Mouse (Mus musculus) MEL (cell line): ENCODE measurements at regions not wholly inside any gene's neighbourhood (a gene's known extent, or its start where the extent isn't known, plus 50 kb on each side); places are given as distances from the start of the nearest gene placed in this dataset.

Experiments
- BHLHE40 ChIP-seq: IDR thresholded peaks from 2 replicates; pipeline ENCODE4 v1.6.1; 2012; ENCODE audit warnings: low read depth, mild to moderate bottlenecking, inconsistent platforms, low read length, improper control_type of control experiment, borderline replicate concordance
- CTCF ChIP-seq, 3 experiments: IDR thresholded peaks in 2 of 3; conservative IDR thresholded peaks in 1 of 3; 2 replicates each; pipeline ENCODE4 v1.5.1; 2011 to 2012; ENCODE audit warnings: low read length in 3 of 3, low read depth in 2 of 3, mild to moderate bottlenecking in 2 of 3, improper control_type of control experiment in 1 of 3, inconsistent platforms in 1 of 3, mixed read lengths in 1 of 3, moderate library complexity in 1 of 3; ENCODE audit not compliant: control insufficient read depth in 1 of 3, insufficient read depth in 1 of 3, poor library complexity in 1 of 3, severe bottlenecking in 1 of 3
- ELF1 ChIP-seq: IDR thresholded peaks from 2 replicates; pipeline ENCODE4 v1.6.1; 2014; ENCODE audit warnings: low read depth, mild to moderate bottlenecking, inconsistent platforms, low read length, improper control_type of control experiment, moderate library complexity
- EP300 ChIP-seq, 2 experiments: IDR thresholded peaks; 2 replicates each; pipeline ENCODE4 v1.6.1; 2011; ENCODE audit warnings: improper control_type of control experiment in 2 of 2, low read length in 2 of 2, low read depth in 1 of 2, mild to moderate bottlenecking in 1 of 2
- GATA1 ChIP-seq: IDR thresholded peaks from 2 replicates; pipeline ENCODE4 v1.6.1; 2011; ENCODE audit warnings: low read depth, low read length, improper control_type of control experiment
- HCFC1 ChIP-seq: IDR thresholded peaks from 2 replicates; pipeline ENCODE4 v1.6.1; 2012; ENCODE audit warnings: low read depth, mild to moderate bottlenecking, inconsistent platforms, low read length, improper control_type of control experiment, moderate library complexity
- JUND ChIP-seq: IDR thresholded peaks from 2 replicates; pipeline ENCODE4 v1.6.1; 2011; ENCODE audit warnings: low read depth, mild to moderate bottlenecking, improper control_type of control experiment, low read length
- MYC ChIP-seq: IDR thresholded peaks from 2 replicates; pipeline ENCODE4 v1.6.1; 2011; ENCODE audit warnings: low read depth, mild to moderate bottlenecking, low read length, improper control_type of control experiment, moderate library complexity
- POLR2A ChIP-seq, 2 experiments: IDR thresholded peaks; 2 replicates each; pipeline ENCODE4 v1.6.1; 2011 to 2012; ENCODE audit warnings: low read length in 2 of 2, mild to moderate bottlenecking in 2 of 2, control low read depth in 1 of 2, improper control_type of control experiment in 1 of 2, low read depth in 1 of 2, moderate library complexity in 1 of 2; ENCODE audit not compliant: control insufficient read depth in 1 of 2, insufficient read depth in 1 of 2, poor library complexity in 1 of 2
- TBP ChIP-seq: IDR thresholded peaks from 2 replicates; pipeline ENCODE4 v1.8.0; 2011; ENCODE audit warnings: low read depth, low read length, improper control_type of control experiment
- TCF12 ChIP-seq: IDR thresholded peaks from 2 replicates; pipeline ENCODE4 v1.6.1; 2014; ENCODE audit warnings: low read depth, mild to moderate bottlenecking, inconsistent platforms, low read length, improper control_type of control experiment, moderate library complexity

GRCm38 (mm10) chr14:85204069-85204468, 760.7 kb downstream of the Pcdh17 start:
- TF ChIP-seq POLR2A (IDR thresholded peaks at IDR 0.05; ENCODE audit: control insufficient read depth in 1 of 2, insufficient read depth in 1 of 2, low read depth in 1 of 2, low read length in 2 of 2, poor library complexity in 1 of 2) (no peak), JUND (no peak), GATA1 (no peak), HCFC1 (no peak), CTCF (IDR thresholded peaks at IDR 0.05 in 2 of 3, conservative IDR thresholded peaks at IDR 0.05 in 1 of 3; ENCODE audit: control insufficient read depth in 1 of 3, insufficient read depth in 1 of 3, low read depth in 2 of 3, low read length in 3 of 3, poor library complexity in 1 of 3, severe bottlenecking in 1 of 3) (no peak), ELF1 (no peak), MYC (no peak), BHLHE40 (no peak), TCF12 (no peak), EP300 (IDR thresholded peaks at IDR 0.05; ENCODE audit: low read depth in 1 of 2, low read length in 2 of 2) (no peak), TBP (no peak)
